Mouse (Mus musculus) liver, adult 2 months (tissue): ENCODE data around the gene Tcf19.

Source experiments
- CTCF ChIP-seq: fragments of 200-500 bp; IDR thresholded peaks from 2 replicates; pipeline ENCODE4 v1.5.1; 2011; ENCODE audit warnings: low read depth, low read length, control low read depth
- POLR2A ChIP-seq: fragments of 200-500 bp; IDR thresholded peaks from 2 replicates; pipeline ENCODE4 v1.6.1; 2011; ENCODE audit warnings: low read length, control low read depth; ENCODE audit not compliant: insufficient read depth; ENCODE audit errors: extremely low read depth

DNA sequence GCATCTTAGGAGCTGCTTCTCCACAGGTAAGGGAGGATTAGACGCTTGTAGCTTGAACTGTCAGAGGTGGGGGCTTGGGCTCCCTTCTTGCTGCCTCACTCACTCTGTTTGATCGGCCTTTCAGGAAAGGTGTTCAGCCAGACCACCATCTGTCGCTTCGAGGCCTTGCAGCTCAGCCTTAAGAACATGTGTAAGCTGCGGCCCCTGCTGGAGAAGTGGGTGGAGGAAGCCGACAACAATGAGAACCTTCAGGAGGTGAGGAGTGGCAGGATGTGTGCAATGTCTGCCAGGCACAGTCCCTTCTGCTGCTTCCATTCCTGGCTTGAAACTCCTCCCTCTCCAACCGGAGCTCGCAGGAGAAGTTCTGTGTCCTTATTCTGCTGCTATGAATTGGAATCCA, 7.3 kb downstream of the Tcf19 start:
- no peak for TF ChIP-seq POLR2A
- peak; percentile 26; the same call in 1 of the 2 replicates for TF ChIP-seq CTCF
